Comparison of ENCODE assay signal across 8 mouse cellular contexts in the genomic region with DNA sequence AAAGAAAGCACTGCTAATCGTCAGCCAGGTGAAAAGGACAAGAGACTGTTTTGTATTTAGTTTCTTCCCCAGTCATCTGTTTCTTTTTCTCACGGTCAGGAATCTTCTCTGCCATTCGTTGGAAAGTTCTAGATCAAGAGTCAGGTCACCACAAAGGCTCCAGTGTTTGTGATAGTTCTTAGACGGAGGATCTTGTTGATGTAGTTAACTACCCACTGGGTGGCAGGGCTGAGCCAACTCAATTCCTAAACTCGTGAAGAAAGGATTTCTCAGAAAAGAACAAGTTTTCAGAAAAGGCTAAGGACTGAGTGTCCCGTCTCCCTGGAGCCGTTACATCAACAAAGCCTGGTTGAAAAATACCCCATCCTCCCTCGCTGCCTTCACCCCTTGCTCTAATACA. TPM values are rescaled to one million over a fixed set of nuclear protein-coding genes. Genes with fewer than 3 reads are reported as not detected.
A peak's percentile ranks its signal among the peaks of the same experiment; 100 is the strongest.
DNase-seq lines count a peak whose midpoint lies in the region; ATAC-seq and TF ChIP-seq lines count a peak whose summit lies in the region.

No protein-coding gene starts in this region.

- no peak overlapping the region for H3K4me3 ChIP-seq in embryonic facial prominence, embryonic 10.5 days
- H3K4me3 ChIP-seq in stomach, postnatal 0 days (ENCODE audit: low read depth, low read length) = no peak overlapping the region

- peaks cover 27% of the 10 kb centered on the region for H3K4me1 ChIP-seq in embryonic facial prominence, embryonic 10.5 days
- H3K4me1 ChIP-seq in stomach, postnatal 0 days (replicated peaks; ENCODE audit: control insufficient read depth, insufficient read depth) = peaks cover 7% of the 10 kb centered on the region

- H3K9me3 ChIP-seq in embryonic facial prominence, embryonic 10.5 days = no peaks in the 10 kb centered on the region
- H3K9me3 ChIP-seq in stomach, postnatal 0 days (ENCODE audit: control insufficient read depth, low read length) = no peaks in the 10 kb centered on the region

- H3K9ac ChIP-seq in stomach, postnatal 0 days (ENCODE audit: low read length) = no peak overlapping the region; the same call in 1 of the 2 replicates

- H3K4me2 ChIP-seq in stomach, postnatal 0 days (replicated peaks; ENCODE audit: low read depth) = peak overlapping the region; percentile 12; the same call in 1 of the 2 replicates

- peak; percentile 33; the same call in 1 of the 2 replicates for ATAC-seq in stomach, postnatal 0 days (ENCODE audit: low FRiP score, low TSS enrichment)

- peak; percentile 84 for TF ChIP-seq CTCF in stomach, postnatal 0 days (IDR thresholded peaks at IDR 0.05; ENCODE audit: low read depth)

- H3K27me3 ChIP-seq in embryonic facial prominence, embryonic 10.5 days (replicated peaks; ENCODE audit: low read depth, poor library complexity, severe bottlenecking) = peaks cover 14% of the 10 kb centered on the region
- H3K27me3 ChIP-seq in stomach, postnatal 0 days (ENCODE audit: control insufficient read depth, insufficient read depth, low read length) = no peaks in the 10 kb centered on the region

- H3K27ac ChIP-seq in embryonic facial prominence, embryonic 10.5 days (replicated peaks) = peak overlapping the region; percentile 27
- H3K27ac ChIP-seq in stomach, postnatal 0 days (replicated peaks) = peak overlapping the region; percentile 78

- TF ChIP-seq EP300 in stomach, postnatal 0 days (optimal IDR thresholded peaks at IDR 0.05) = peak; percentile 96

- H3K36me3 ChIP-seq in embryonic facial prominence, embryonic 10.5 days (replicated peaks) = no peaks in the 10 kb centered on the region
- no peaks in the 10 kb centered on the region for H3K36me3 ChIP-seq in stomach, postnatal 0 days (ENCODE audit: control insufficient read depth, insufficient read depth, low read length)

- WGBS in embryonic facial prominence, embryonic 10.5 days = 18% methylated on average over 8 of the region's 8 CpGs
- 5% methylated on average over 8 of the region's 8 CpGs for WGBS in stomach, postnatal 0 days

- peak; percentile 36 to 61 for DNase-seq in cerebellum, postnatal 25 days
- DNase-seq in cerebellum, adult 9-10 months = no peak
- DNase-seq in ovary, postnatal 36 days (ENCODE audit: low spot score) = peak; percentile 59
- no peak for DNase-seq in ovary, postnatal 14 days (ENCODE audit: low spot score)
- peak; percentile 56 for DNase-seq in embryonic facial prominence, embryonic 10.5 days (ENCODE audit: low spot score)
- peak; percentile 81 for DNase-seq in induced T-regulatory cell, adult 2 months (ENCODE audit: low read depth)
- peak; percentile 77 for DNase-seq in lung, postnatal 14 days
- DNase-seq in stomach, postnatal 0 days (ENCODE audit: low spot score) = peak; percentile 70

RNA-seq across cellular contexts. Expression of gene Txnip, which starts 6.6 kb away (rescaled TPM):
- 31.2 and 34.9 TPM in 2 replicates for polyA plus RNA-seq in embryonic facial prominence, embryonic 10.5 days (2016; fragmentation: Nextera tagmentation; extraction: Ambion mirVana)
- polyA plus RNA-seq in stomach, postnatal 0 days (2015; fragmentation: Nextera tagmentation; extraction: Ambion mirVana) = 273 and 276 TPM in 2 replicates

RNA-seq across cellular contexts. Expression of gene Gm16253, which starts 25.6 kb away (rescaled TPM):
- 1.6 and 1.9 TPM in 2 replicates for polyA plus RNA-seq in embryonic facial prominence, embryonic 10.5 days (2016; fragmentation: Nextera tagmentation; extraction: Ambion mirVana)
- 0.18 and 0.46 TPM in 2 replicates for polyA plus RNA-seq in stomach, postnatal 0 days (2015; fragmentation: Nextera tagmentation; extraction: Ambion mirVana)

RNA-seq across cellular contexts. Expression of gene Hfe2, which starts 26.2 kb away (rescaled TPM):
- polyA plus RNA-seq in embryonic facial prominence, embryonic 10.5 days (2016; fragmentation: Nextera tagmentation; extraction: Ambion mirVana) = 1.4 and 1.5 TPM in 2 replicates
- 0.10 and 0.28 TPM in 2 replicates for polyA plus RNA-seq in stomach, postnatal 0 days (2015; fragmentation: Nextera tagmentation; extraction: Ambion mirVana)

RNA-seq across cellular contexts. Expression of gene Polr3gl, which starts 42.8 kb away (rescaled TPM):
- polyA plus RNA-seq in embryonic facial prominence, embryonic 10.5 days (2016; fragmentation: Nextera tagmentation; extraction: Ambion mirVana) = 30.0 and 33.1 TPM in 2 replicates
- 16.1 and 20.1 TPM in 2 replicates for polyA plus RNA-seq in stomach, postnatal 0 days (2015; fragmentation: Nextera tagmentation; extraction: Ambion mirVana)

RNA-seq across cellular contexts. Expression of gene Ankrd34a, which starts 45.2 kb away (rescaled TPM):
- 0.66 and 0.99 TPM in 2 replicates for polyA plus RNA-seq in embryonic facial prominence, embryonic 10.5 days (2016; fragmentation: Nextera tagmentation; extraction: Ambion mirVana)
- polyA plus RNA-seq in stomach, postnatal 0 days (2015; fragmentation: Nextera tagmentation; extraction: Ambion mirVana) = 1.3 TPM in 2 replicates

Comparison
In these comparisons a context has a peak if more than half of its experiments do, and no peak if none do; other contexts are left out.
1. DNase-seq: peak in cerebellum, postnatal 25 days (2 of 2), ovary, postnatal 36 days (single experiment), embryonic facial prominence, embryonic 10.5 days (single experiment), induced T-regulatory cell, adult 2 months (single experiment), lung, postnatal 14 days (single experiment) and stomach, postnatal 0 days (single experiment); none in cerebellum, adult 9-10 months (single experiment) and ovary, postnatal 14 days (single experiment).